Mouse (Mus musculus) limb, embryonic 14.5 days (tissue): ENCODE results near the gene Pfkfb4. TPM values are rescaled to one million over a fixed set of nuclear protein-coding genes. Genes with fewer than 3 reads are reported as not detected.

ENCODE experiments used
- ATAC-seq: fragments of 200-750 bp; cut with Nextera tagmentation; 2 replicates; pipeline ENCODE4 v1.8.0; 2017; ENCODE audit warnings: low read depth, moderate number of reproducible peaks, moderate TSS enrichment; ENCODE audit not compliant: low FRiP score
- DNase-seq: peaks from one replicate; pipeline ENCODE4 v3.0.0-alpha.2; 2015; ENCODE audit warnings: low spot score
- H3K27ac ChIP-seq: fragments of 300-500 bp; sonication (generic); replicated peaks from 2 replicates; pipeline ENCODE4 v1.5.1; 2014; ENCODE audit warnings: low read depth, mild to moderate bottlenecking, low read length, moderate library complexity, mixed read lengths
- H3K27me3 ChIP-seq: fragments of 300-500 bp; sonication (generic); 2 replicates; pipeline ENCODE4 v1.6.1; 2014; ENCODE audit warnings: low read length, mixed read lengths; ENCODE audit not compliant: control insufficient read depth, insufficient read depth
- H3K36me3 ChIP-seq: fragments of 300-500 bp; sonication (generic); 2 replicates; pipeline ENCODE4 v1.6.1; 2014; ENCODE audit warnings: mild to moderate bottlenecking, low read length, moderate library complexity, mixed read lengths; ENCODE audit not compliant: control insufficient read depth, insufficient read depth
- H3K4me1 ChIP-seq: fragments of 300-500 bp; sonication (generic); 2 replicates; pipeline ENCODE4 v1.6.1; 2014; ENCODE audit warnings: antibody characterized with exemption, low read length, mixed read lengths; ENCODE audit not compliant: control insufficient read depth, insufficient read depth
- H3K4me2 ChIP-seq: fragments of 300-500 bp; sonication (generic); replicated peaks from 2 replicates; pipeline ENCODE4 v1.6.1; 2014; ENCODE audit warnings: low read depth, mild to moderate bottlenecking, low read length, moderate library complexity; ENCODE audit not compliant: severe bottlenecking
- H3K4me3 ChIP-seq: fragments of 300-500 bp; sonication (generic); replicated peaks from 2 replicates; pipeline ENCODE4 v1.5.1; 2014; ENCODE audit warnings: low read length
- H3K9ac ChIP-seq: fragments of 300-500 bp; sonication (generic); 2 replicates; pipeline ENCODE4 v1.6.1; 2014; ENCODE audit warnings: mild to moderate bottlenecking, low read depth, low read length, moderate library complexity; ENCODE audit not compliant: severe bottlenecking
- H3K9me3 ChIP-seq: fragments of 300-500 bp; sonication (generic); 2 replicates; pipeline ENCODE4 v1.6.1; 2016; ENCODE audit warnings: low read length; ENCODE audit not compliant: control insufficient read depth
- POLR2A ChIP-seq: fragments of 200-500 bp; IDR thresholded peaks from 2 replicates; pipeline ENCODE4 v1.8.0; 2012; ENCODE audit warnings: inconsistent platforms, mild to moderate bottlenecking, moderate library complexity, borderline replicate concordance; ENCODE audit not compliant: insufficient read depth, insufficient read length; ENCODE audit errors: extremely low read depth
- WGBS: fragments of 180-500 bp; shearing (Covaris S2); extraction: QIAGEN DNeasy Blood & Tissue Kit; methylation state at CpG from one replicate; pipeline ENCODE4 v1.1.7; 2014; 5-methylcytosine and 5-hydroxymethylcytosine counted together
- polyA plus RNA-seq, 2 experiments: library from polyadenylated mRNA; depleted of rRNA in 1 of 2; stranded (reverse) in 1 of 2; unstranded in 1 of 2; fragments of >200 nt; fragmentation: Nextera tagmentation in 1 of 2; extraction: Ambion mirVana in 1 of 2; gene quantifications; 2 replicates each; pipeline versions ENCODE4 v1.2.1 to v1.2.3; 2012 to 2014

Gene Pfkfb4
- polyA plus RNA-seq, 2 experiments, result 9.1 to 14.5 TPM

DNA sequence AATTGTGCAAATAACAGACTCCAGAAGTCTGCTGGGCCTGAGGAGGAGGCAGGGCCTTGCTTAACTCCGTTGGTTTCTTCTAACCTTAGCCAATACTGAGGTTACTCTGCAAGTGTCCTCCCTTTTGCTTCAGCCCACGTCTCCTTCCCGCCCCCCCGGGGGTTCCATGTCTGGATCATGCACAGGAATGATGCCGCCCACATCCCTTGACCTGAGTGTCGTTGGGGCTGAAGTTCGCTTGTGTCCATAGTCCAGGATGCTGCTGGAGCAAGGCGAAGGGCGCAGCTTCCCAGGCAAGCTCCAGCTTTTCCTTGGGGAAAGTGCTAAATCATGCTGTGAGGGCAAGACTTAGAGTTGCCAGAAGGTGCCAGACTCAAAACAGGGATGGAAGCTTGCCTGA, 4.8 kb downstream of the Pfkfb4 start:
- Histone ChIP-seq H3K27me3 (no peaks in the 10 kb centered on the region), H3K4me3 (no peak overlapping the region), H3K27ac (no peak overlapping the region), H3K4me1 (peaks cover 7% of the 10 kb centered on the region), H3K36me3 (no peaks in the 10 kb centered on the region), H3K9me3 (no peaks in the 10 kb centered on the region), H3K9ac (no peak overlapping the region), H3K4me2 (no peak overlapping the region)
- TF ChIP-seq POLR2A, result no peak
- WGBS, result 72% methylated on average over 9 of the region's 9 CpGs
- DNase-seq (no peak), ATAC-seq (no peak)

DNA sequence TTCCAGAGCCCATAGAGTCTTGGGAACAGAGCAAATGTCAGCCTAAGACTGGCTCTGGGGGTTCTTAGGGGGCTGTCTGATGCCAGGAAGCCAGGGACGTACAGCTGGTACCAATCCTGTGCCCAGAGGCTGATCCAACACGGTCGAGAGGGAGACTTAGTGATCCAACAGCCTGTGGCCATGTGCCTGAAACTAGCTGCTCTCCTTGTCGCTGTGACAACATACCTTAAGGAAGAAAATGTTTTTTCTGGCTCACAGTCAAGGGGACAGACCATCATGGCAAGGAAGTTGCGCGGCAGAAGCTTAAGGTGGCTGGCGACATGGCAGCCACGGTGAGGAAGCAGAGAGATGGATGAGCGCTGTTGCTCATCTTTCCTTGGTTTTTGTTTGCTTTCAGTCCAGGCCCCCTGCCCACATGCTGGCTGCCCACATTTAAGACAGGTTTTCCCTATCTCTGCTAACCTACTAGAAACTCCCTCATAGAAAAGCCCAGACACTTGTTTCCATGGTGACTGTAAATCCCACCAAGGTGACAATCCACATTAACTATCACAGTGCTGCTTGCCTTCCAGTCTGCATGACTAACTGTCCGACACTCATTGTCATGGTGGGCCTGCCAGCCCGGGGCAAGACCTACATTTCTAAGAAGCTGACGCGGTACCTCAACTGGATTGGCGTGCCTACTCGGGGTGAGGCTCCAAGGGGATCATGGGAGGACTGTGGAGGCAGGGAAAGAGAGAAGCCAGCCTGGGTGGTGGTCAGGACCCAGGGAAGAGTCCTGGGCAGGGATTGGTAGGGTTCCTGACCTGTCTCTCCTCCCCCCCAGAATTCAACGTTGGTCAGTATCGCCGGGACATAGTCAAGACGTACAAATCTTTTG, 6.9 kb downstream of the Pfkfb4 start:
- no peak overlapping the region for H3K4me2 ChIP-seq
- H3K27me3 ChIP-seq, result no peaks in the 10 kb centered on the region
- no peak overlapping the region for H3K27ac ChIP-seq
- H3K4me3 ChIP-seq, result no peak overlapping the region
- no peaks in the 10 kb centered on the region for H3K36me3 ChIP-seq
- no peaks in the 10 kb centered on the region for H3K9me3 ChIP-seq
- DNase-seq (no peak), ATAC-seq (no peak)
- 79% methylated on average over 19 of the region's 19 CpGs for WGBS
- no peak overlapping the region for H3K9ac ChIP-seq
- TF ChIP-seq POLR2A, result no peak
- no peaks in the 10 kb centered on the region for H3K4me1 ChIP-seq

DNA sequence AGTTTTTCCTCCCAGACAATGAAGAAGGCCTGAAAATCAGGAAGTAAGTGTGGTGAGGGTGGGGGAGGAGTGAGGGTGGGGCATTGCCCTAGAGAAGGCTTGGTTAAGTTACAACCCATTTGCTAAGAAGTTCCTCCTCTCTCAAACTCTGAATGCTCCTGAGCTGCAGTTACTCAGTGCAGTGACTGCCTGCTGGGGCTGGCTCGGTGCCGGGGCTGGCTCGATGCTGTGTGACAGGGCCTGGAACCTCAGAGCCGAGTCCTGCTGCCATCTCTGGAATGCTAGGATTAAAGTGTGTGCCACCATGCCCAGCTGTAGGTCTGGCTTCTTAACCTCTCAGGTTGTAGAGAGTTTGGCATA, 7.6 kb downstream of the Pfkfb4 start:
- Histone ChIP-seq H3K9ac (no peak overlapping the region), H3K4me1 (no peaks in the 10 kb centered on the region), H3K9me3 (no peaks in the 10 kb centered on the region), H3K4me2 (no peak overlapping the region), H3K27ac (no peak overlapping the region), H3K4me3 (no peak overlapping the region), H3K36me3 (no peaks in the 10 kb centered on the region), H3K27me3 (no peaks in the 10 kb centered on the region)
- TF ChIP-seq POLR2A, result no peak
- ATAC-seq (no peak), DNase-seq (no peak)
- 70% methylated on average over 4 of the region's 4 CpGs for WGBS

DNA sequence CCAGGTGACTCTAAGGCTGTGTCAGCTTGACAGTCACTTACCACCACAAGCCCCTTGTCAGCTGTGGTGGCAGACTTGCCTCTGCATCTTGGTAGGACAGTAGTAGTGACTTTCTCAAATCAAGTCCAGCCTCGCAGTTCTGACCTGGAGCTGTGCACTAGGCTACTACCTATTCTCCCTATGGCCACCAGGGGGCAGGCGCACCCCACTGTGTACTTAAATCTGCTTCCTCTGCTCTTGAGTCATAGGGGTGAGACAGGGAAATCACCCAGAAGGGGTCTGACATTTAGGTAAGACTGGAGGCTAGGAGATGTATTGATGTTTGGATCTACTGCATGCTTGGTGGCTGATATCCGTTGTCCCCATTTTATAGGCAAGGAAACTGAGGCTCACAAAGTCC, 9.1 kb downstream of the Pfkfb4 start:
- Histone ChIP-seq H3K9ac (no peak overlapping the region), H3K4me1 (no peaks in the 10 kb centered on the region), H3K4me2 (no peak overlapping the region), H3K4me3 (no peak overlapping the region), H3K27ac (no peak overlapping the region), H3K36me3 (no peaks in the 10 kb centered on the region), H3K27me3 (no peaks in the 10 kb centered on the region), H3K9me3 (no peaks in the 10 kb centered on the region)
- DNase-seq (peak; percentile 78), ATAC-seq (peak; percentile 81; the same call in 1 of the 2 replicates)
- TF ChIP-seq POLR2A, result no peak
- WGBS, result 6% methylated on average over 3 of the region's 3 CpGs

DNA sequence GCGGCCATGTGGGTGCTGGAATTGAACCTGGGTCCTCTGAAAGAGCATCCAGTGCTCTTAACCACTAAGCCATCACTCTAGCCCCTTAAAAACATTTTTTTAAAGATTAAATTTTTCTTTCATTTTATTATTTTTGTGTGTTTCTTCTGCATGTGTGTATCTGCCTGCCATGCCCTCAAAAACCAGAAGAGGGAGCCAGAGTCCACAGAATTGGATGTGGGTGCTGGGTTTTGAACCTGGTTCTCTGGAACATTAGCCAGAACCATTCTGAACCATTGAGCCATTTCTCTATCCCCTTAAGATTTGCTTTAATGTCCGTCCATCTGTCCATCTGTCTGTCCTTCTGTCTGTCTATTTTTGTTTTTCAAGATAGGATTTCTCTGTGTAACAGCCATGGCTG, 11.6 kb downstream of the Pfkfb4 start:
- ATAC-seq (no peak), DNase-seq (peak; percentile 48)
- H3K4me3 ChIP-seq, result no peak overlapping the region
- whole genome bisulfite sequencing, result 52% methylated on average over 2 of the region's 2 CpGs
- H3K9me3 ChIP-seq, result no peaks in the 10 kb centered on the region
- no peak overlapping the region for H3K27ac ChIP-seq
- H3K36me3 ChIP-seq, result peaks cover 6% of the 10 kb centered on the region
- no peaks in the 10 kb centered on the region for H3K27me3 ChIP-seq
- H3K4me2 ChIP-seq, result no peak overlapping the region
- H3K9ac ChIP-seq, result no peak overlapping the region
- TF ChIP-seq POLR2A, result no peak
- H3K4me1 ChIP-seq, result no peaks in the 10 kb centered on the region
